Mouse (Mus musculus) cerebral cortex, adult 2 months (tissue): ENCODE data around the gene Gli3.

ENCODE experiments used
- WGBS: fragments of 180-500 bp; shearing (Covaris S2); methylation state at CpG from one replicate; pipeline ENCODE4 v1.1.7; 2018; 5-methylcytosine and 5-hydroxymethylcytosine counted together

Gli3 gene

DNA sequence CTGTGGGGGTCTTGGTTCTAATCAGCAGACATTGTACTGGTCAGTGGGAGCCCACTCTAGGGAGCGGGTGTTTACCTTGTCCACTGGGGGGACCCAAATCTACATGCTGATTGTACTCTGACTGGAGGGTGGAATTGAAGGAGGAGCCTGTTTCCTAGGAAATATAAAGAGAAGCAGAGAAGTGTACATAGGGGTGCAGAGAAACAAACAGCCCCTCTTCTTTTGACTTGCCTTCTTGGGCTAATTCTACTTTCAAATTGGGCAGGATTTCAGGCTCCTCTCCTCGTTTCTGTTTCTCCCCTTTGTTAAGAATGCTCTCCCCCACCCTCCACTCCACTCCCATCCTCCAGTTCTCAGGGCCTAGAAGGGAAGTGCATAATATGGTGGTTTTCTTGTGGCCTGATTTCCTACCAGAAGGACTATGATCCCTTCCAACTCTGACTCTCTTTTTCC, 93.6 kb downstream of the Gli3 start:
- 68% methylated on average over 2 of the region's 2 CpGs for WGBS

DNA sequence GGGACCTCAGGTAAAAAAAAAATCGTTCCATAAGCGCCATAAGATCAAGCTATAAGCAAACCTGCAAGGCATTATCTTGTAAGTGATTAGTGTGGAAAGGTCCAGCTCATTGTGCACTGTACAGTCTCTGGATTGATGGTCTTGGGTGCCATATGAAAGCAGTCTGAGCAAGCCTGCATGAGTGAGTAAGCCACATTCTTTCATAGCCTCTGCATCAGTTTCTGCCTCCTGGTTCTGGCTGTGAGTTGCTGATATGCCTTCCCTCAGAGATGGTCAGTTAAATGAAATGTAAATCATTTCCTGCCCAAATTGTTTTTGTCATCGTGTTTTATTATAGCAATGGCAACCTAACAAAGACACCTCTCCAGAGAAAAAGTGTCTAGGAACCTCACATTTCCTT, 98.4 kb downstream of the Gli3 start:
- WGBS = 77% methylated on average over 3 of the region's 3 CpGs

DNA sequence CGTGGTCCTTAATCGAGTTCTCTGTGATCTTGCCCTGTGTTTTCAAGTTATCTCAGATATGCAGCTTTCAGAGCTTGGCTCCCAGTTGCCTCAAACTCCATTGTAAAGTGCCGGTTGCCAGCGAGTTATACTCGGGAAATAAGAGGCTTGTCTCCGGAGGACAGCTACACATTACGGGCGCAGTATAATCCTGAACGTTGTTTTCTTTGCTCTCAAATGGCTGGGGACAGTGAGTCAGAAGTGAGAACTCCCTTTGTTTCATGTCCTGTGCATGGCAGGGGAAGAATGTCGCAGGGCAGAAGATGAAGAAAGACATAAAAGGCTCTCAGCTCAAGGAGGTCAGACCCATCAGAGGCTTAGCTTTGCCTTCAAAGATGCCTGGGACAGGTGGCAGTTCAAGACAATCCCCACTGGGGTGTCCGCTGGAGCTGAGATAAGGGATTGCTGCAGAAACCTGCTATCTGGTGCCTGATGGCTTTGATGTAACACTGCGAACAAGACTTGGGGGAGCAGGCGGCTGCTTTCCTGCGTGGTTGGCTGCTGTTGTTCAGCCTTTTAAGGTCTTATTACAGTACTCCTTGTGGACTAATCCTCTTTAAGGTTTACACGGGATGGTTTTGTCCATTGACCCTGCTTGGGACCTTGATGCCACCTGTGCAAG, 108.0 kb downstream of the Gli3 start:
- WGBS = 37% methylated on average over 15 of the region's 15 CpGs

DNA sequence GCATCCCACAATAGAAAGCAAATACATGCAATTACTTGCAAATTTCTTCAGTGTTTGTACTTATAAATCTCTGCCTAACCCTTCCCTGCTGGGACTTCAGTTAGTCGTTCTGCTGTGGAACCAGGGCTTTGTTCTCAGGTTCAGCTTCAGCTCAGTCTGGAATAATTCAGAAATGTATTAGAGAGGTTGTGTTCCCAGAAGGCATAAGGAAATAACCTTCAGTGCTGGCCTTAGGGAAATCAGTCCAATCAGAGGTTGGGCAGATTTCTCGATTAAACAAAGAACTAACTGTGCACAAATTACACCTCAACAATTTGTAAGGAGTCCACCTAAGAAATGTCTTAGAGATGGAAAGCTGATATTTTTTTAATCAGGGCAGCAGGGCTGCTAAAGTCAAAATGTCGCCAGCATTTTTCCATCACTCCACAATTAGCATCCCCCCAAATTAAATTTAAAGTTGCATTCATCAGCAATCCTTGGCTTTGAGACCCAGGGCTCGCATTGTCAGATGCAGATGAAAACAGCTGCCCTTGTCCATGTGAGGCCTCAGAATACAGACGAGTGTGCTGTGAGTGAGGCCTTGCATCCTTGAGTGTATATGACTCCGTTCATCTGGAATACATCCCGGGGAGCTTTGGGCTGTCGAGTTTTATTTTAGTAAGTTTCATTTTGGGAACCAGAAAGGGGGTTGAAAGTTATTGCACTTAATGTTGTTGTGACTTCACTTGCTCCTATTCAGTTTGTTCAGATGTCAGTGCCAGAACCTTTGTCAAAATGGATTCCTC, 114.3 kb downstream of the Gli3 start:
- WGBS = 61% methylated on average over 8 of the region's 8 CpGs

DNA sequence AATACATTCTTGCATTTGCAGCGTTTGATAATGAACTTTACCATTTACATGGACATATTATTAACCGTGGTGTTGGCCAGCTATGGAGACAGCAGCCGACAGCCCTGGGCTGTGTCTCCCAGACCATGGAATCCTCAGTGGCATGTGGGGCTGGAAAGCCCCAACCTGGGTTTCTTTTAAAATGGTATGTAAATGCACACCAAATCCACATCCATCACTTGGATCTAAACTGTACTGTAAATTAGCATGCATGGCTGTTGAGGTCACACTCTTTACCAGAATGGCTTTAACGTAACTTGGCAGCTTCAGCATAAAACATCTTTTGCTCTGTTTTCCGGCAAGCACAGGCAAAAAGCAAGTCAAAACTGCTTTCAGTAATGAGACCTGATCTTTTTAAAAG, 117.4 kb downstream of the Gli3 start:
- 86% methylated on average over 5 of the region's 5 CpGs for WGBS

DNA sequence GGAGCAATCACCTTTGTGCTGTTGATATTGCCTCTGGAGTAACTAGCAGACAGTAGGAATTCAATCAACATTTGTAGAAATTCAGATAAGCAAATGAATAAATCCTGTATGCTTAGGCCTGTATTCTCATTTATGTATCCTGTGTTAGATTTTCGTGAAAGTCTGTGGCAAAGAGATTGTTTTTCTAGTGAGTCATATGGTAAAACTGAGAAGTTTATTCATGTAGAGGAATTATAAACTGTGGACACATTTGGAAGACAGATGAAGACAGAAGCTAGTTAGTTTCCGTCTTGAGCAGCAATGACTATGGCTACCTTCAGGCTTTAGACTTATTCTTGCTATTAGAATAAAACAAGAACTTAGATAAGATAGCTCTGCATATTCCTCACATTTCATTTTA, 122.9 kb downstream of the Gli3 start:
- 60% methylated on average over 2 of the region's 2 CpGs for WGBS

DNA sequence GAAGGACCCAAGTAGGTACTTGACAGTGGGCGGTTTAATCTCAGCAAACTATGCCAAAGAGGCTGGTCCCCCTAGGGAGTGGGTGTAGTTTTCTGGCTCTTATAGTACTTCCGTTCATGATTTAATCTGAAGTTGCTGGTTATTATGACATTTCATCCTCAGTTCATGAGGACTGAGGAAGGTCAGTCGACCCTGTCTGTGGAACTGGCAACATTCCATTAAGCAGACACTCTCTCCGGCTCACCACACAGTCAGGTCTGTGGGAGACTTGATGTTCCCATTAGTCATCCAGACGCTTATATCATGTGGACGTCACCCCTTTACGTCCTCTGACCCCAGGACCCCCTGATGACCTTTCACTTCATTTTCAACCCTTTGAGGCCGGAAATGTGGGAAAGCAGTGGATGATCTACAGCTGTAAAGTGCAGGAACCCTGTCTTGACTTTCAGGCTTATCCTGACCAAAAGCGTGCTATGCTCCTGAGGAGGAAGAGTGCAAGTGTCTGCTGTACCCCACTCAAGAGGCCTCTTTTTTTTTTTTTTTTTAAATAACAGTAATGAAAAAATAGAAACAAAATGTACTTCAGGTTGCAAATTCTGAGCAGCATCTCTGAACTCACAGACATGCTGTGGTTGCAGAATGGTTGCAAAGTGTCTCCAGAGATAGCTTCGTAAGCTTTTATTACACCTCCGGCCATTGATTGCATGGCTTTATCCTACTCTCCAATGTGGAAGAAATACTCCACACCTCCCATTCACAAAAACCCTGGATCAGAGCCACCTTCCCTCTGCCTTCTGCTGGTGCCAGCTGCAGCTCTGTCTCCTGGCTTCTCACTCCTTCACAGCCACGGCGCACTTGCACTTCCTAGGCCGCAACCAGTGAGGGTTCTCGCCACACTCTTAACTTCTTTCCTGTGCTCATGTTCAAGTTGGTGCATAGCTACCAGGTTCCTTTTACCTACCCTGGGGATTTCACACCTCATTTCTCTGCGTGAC, 125.5 kb downstream of the Gli3 start:
- 63% methylated on average over 16 of the region's 16 CpGs for WGBS

DNA sequence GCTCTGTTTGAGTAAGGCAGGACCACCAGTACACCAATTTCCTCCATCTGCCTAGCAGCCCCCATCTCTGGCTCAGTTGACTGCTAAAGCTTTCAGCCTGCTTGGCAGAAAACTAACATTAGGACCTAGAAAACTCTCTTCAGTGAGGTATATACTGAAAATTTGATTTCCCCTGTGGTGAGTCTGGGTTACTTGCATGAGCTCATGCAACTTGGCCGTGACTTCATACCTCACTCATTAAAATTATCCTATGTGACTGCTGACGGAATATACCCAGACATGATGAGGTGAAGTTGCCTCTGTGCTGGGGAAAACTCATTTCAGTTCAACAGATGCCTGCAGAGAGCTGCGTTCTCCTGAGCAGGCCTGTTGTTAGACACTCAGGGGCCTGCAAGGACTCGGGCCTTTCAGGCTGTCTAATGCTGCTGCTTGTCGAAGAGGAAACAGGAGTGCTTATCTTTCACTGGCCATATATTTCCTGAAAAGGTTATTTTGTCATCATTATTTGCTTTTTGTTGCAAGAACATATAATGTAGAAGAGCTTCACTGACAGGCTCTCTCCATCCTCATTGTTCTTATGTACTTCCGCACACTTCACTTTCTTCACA, 127.4 kb downstream of the Gli3 start:
- 84% methylated on average over 6 of the region's 6 CpGs for WGBS

DNA sequence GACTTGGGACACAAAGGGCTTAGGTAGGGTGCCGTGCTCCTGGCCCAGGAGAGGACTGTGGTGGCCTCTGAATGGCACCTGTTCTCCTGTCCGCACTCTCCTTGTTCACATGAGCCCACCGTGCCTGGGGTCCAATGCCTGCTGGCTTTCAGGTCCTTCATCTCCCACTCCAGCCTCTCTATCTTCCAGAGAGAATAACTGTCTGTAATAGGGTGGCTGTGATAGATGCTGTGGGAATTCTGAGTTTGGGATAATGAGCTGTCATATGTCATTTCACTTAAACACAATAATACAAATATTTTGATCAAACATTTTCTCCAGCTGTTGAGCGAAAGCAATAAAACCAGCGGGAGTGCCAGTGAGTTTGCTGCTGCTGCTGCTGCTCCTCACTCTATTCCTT, 133.6 kb downstream of the Gli3 start:
- WGBS = 84% methylated on average over 5 of the region's 5 CpGs

DNA sequence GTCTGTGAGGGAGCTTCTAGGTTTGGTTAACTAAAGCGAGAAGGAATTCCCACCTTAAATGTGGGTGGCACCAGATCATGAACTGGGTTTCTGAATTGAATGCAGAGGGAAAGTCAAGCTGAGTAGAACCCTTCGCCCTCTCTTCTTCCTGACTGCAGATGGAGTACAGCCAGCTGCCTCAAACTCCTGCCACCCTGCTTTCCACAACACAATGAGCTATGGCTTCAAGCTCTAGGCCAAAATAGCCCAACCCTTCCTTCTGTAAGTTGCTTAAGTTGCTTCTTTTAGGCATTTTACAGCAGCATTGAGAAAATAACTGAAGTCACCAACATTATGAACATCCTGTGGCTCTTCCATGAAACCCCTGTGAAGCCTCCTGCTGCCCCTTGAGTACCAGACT, 136.7 kb downstream of the Gli3 start:
- 69% methylated on average over 2 of the region's 2 CpGs for WGBS

DNA sequence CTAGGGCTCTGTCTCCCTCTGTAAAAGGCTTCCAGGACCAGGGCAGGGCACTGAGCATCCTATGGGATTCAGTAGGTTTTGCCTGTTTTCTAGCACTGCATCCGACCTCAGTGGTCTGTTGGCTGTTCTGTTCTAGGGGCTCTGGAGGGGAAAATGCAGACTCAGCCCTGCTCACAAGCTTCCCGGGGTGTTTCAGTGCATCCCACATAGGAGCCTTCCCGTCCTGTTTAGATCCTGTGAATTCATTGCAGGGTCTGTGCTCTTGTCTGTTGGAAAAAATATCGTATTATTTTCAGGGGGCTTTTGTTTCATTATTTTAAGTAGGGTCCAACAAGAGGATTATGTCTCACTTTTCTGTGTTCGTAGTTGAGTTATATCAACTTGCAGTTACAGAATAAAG, 139.1 kb downstream of the Gli3 start:
- 74% methylated on average over 5 of the region's 5 CpGs for WGBS

DNA sequence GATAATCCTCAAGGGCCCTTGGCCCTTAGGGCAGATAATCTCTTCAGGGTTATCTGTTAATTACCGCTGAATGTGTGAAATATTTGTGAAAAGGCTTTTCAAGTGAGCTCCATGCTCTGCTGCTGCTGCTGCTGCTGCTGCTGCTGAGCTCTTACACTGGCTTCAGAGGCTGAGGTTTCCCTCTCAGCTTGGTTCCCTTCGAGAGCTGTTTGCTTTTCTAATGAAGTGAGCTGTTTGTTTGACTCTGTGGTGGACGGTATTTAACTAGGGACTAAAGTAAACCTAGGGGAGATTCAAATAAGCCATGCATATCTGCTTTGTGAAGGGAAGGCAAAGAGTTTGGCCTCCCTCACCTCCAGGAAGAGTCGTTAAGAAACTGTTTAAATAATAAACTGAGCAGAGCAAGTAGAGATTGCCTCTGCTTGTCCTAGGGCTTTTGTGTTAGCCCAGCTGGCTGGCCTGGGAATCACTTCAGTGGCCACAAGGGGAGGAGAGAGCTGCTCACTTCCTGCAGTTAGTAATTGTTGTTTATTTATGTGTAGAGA, 139.7 kb downstream of the Gli3 start:
- WGBS = 45% methylated on average over 4 of the region's 4 CpGs

DNA sequence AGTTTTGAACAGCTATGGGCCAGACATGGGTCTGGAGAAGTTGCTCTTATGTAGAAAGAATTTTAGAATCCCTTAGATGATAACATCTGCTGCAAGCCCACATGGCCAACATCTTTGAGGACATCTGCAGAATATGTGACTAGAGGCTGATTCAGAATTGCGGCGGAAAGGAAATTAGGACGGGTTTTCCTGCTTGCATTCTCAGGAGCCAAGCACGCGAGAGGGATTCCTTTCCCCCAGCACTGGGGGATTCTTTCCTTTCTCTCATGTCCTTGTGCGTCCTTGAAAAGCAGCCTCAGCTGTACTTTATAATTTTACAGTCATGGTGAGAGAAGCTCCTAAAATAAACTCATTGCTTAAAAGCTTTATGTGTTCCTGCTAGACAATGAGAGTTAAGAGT, 141.0 kb downstream of the Gli3 start:
- WGBS = 56% methylated on average over 6 of the region's 6 CpGs

DNA sequence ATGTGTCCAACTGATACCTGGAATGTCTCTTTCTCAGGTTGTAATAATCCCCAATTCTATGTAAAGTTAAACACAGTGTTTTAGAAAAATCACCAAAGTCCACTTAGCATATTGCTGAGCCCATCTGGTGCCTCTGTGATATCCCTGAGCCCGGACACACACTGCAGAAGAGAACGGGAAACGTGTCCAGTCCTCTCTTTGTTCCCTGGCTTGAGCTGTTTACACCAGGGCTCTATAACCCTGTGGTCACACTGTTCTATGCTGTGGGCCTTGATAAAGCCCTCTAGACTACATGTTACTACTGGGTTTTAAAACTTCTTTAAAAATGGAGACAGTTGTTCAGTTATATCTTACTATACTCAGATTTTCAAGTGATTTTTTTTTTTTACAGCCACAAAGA, 154.4 kb downstream of the Gli3 start:
- 77% methylated on average over 3 of the region's 3 CpGs for WGBS

DNA sequence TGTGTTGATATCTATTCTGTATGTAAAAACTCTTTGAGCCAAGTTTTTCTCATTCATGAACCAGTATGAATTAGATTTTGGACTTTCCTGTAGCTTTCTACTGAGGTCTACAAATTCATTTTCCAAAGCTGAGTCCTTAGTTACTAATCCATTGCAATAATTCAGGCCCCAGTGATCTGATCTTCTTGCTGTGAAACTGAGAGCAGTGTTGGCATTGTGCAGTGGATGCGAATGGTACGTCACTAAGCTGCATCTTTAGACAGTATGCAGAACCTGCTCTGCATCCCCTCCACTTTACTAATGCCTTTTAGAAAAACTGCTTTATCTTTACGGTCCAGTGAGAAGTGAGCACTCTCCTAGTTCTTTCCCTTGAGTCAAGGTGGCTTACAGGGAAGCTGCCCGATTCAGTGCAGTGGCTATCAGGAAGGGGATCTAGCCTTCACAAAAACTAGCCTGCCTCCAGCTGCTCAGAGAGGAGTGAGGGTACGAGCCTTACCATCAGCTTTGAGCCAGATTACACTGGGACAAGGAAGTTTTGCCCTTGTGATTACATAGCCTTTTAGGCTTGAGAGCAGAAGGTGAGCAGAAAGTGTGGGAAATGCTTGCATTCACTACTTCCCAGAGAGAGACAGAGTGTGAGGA, 155.1 kb downstream of the Gli3 start:
- 81% methylated on average over 5 of the region's 5 CpGs for WGBS

DNA sequence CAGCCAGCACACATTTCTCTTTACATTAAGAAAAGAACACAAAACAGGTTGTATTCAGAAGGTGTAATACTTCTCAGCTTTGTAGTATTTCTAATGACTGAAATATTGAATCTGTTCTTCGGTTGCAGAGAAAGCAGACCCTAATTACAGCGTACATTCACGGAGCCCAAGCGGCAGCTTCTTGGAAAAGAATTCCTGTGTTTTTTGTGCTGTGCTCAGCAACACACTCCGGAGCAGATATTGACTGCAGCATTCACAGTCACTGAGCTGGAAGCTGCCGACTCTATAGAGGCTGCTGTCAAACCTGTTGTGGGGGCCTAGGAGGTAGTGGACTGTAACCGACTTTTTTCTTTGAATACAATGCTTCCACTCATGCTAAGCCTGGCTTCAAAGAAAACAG, 158.0 kb downstream of the Gli3 start:
- WGBS = 45% methylated on average over 7 of the region's 7 CpGs

DNA sequence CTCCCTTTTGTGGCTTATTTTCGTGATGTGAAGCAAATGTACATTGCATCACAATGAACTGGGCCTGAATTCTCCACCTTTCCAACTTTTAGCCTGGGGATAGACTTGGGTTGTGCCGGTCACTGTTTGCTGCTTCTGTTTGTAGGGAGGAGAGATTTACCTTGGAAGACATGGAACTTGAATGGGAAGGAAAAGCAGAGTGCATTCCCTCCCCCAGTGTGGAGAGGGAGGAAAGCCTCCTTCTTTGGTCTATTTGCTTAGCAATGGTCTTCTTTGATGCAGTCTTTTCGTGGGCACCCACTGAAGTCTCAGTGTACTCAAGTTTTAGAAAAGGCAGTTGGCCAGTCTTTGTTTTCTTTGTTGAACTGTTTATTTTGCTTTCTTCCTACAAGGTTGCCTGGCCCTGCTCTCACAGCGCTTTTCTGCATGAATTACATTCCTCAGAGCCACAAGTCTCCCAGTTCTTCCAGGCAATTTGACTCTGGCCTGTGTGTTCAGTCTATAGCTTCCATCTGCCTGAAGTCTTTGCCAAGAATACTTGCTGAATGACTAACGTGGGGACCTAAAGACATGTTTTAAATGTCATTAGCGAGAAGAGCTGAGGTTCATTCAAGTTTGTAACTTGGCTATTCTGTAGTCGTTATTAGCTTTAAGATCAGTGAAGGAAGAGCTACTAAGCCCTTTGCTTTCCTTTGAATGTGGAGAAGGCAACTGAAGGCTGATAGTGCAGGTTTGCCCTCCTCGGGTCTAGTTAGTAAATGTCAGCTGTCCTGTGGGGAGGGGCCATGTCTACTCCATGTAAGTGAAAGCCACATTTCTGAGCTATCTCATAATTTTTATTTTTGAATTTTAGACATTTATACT, 161.7 kb downstream of the Gli3 start:
- WGBS = 55% methylated on average over 8 of the region's 8 CpGs

DNA sequence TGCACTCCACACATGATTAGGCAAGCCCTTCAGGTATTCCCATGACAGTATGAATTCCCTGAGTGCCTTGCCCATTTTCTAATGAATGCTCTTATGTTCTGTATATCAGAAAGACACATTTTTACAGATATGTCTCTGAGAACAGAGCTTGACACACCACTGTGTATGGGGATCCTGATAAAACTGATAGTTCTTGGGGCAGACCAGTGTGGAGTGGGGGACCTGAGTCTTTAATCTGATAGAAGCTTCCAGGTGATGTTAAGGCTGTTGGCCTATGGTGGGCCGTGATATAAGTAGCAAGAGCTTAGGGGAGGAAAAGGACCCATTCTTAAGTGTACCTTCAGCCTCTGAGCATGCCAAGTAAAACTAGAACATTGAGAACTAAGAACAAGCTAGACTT, 178.5 kb downstream of the Gli3 start:
- WGBS = 67% methylated on average over 1 of the region's 1 CpGs

DNA sequence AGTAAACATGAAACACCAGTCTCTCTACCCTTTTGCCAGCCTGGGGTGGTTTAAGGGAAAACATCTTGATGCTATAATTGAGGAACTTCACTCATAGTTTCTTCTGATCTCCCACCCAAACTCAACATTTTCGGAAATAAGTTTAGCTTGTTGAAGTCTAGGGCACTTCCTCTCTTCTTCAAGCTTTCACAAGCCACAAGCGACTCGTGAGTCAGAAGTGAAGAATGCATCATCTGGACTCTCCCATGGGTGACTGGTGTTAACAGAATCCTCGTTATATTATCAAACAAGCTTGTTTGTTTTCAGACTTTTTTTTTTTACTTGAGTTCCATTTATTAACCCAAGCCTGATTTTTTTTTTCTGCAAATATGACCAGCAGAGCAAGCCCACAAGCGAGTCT, 197.5 kb downstream of the Gli3 start:
- 82% methylated on average over 5 of the region's 5 CpGs for WGBS

DNA sequence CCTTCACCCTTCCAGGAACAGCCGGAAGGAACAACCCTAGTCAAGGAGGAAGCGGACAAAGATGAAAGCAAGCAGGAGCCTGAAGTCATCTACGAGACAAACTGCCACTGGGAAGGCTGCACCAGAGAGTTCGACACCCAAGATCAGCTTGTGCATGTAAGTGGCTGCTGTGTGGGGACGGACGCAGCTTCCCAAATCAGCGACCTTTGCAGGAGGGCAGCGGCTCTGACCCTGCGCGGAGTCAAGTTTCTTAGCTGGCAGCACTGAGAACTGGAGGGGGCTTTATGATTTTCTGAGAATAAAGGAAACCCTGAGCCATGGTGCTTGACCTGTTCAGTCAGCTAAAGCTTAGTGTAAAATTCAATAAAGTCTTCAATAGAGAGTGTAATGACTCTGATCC, 199.3 kb downstream of the Gli3 start:
- WGBS = 84% methylated on average over 10 of the region's 10 CpGs
